Mouse (Mus musculus) kidney, adult 2 months (tissue): ENCODE measurements at regions not wholly inside any gene's neighbourhood (a gene's known extent, or its start where the extent isn't known, plus 50 kb on each side); places are given as distances from the start of the nearest gene placed in this dataset.

ENCODE experiments used
- DNase-seq: peaks from one replicate; pipeline ENCODE4 v3.0.0; 2021
- H3K27ac ChIP-seq: fragments of 200-500 bp; 2 replicates; pipeline ENCODE4 v1.5.1; 2012; ENCODE audit warnings: low read depth, low read length, control low read depth, inconsistent platforms; ENCODE audit not compliant: insufficient read depth
- H3K27me3 ChIP-seq: fragments of 200-500 bp; replicated peaks from 2 replicates; pipeline ENCODE4 v1.6.1; 2012; ENCODE audit warnings: mild to moderate bottlenecking, moderate library complexity, low read length, inconsistent platforms; ENCODE audit not compliant: control insufficient read depth, insufficient read depth
- H3K36me3 ChIP-seq: fragments of 200-500 bp; 2 replicates; pipeline ENCODE4 v1.6.1; 2012; ENCODE audit warnings: mild to moderate bottlenecking, moderate library complexity, low read length, inconsistent platforms; ENCODE audit not compliant: control insufficient read depth, insufficient read depth
- H3K4me1 ChIP-seq: fragments of 200-500 bp; 2 replicates; pipeline ENCODE4 v1.6.1; 2011; ENCODE audit warnings: low read length; ENCODE audit not compliant: control insufficient read depth, insufficient read depth
- H3K4me3 ChIP-seq: fragments of 200-500 bp; 2 replicates; pipeline ENCODE4 v1.5.1; 2011; ENCODE audit warnings: mild to moderate bottlenecking, low read depth, low read length, control low read depth; ENCODE audit not compliant: insufficient read depth
- CTCF ChIP-seq: fragments of 200-500 bp; conservative IDR thresholded peaks from 2 replicates; pipeline ENCODE4 v1.5.1; 2011; ENCODE audit warnings: low read depth, mild to moderate bottlenecking, control low read depth, low read length, moderate library complexity, mixed read lengths; ENCODE audit not compliant: insufficient read depth, insufficient read length
- POLR2A ChIP-seq: fragments of 200-500 bp; IDR thresholded peaks from one replicate; pipeline ENCODE4 v1.6.1; 2011; ENCODE audit warnings: low read depth, low read length, control low read depth
- WGBS: fragments of 180-500 bp; shearing (Covaris S2); methylation state at CpG from one replicate; pipeline ENCODE4 v1.1.7; 2018; 5-methylcytosine and 5-hydroxymethylcytosine counted together

DNA sequence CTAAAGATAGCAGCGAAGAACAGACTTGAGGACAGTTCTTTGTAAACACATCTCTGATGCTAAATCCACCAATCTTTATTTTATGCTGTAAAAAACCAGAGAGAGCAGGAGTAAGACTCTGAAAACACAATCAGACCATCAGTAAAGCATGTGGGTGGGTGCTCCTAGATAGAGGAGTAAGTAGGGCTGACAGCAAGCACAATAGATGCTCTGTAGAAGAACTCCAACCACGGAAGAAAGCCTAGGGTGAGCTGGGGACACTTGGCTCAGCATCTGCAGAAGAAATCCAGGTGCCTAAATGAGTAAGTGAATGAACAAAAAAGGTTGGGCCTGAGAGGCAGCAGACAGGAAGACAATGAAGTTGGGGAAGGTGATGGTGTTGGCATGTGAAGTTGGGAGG lies 88.3 kb upstream of the Plppr5 start:
- no peak for DNase-seq
- no peak overlapping the region for H3K4me3 ChIP-seq
- H3K27me3 ChIP-seq: no peaks in the 10 kb centered on the region
- TF ChIP-seq CTCF: no peak
- TF ChIP-seq POLR2A: no peak
- H3K36me3 ChIP-seq: no peaks in the 10 kb centered on the region
- H3K27ac ChIP-seq: no peak overlapping the region
- 77% methylated on average over 2 of the region's 2 CpGs for WGBS
- no peaks in the 10 kb centered on the region for H3K4me1 ChIP-seq

DNA sequence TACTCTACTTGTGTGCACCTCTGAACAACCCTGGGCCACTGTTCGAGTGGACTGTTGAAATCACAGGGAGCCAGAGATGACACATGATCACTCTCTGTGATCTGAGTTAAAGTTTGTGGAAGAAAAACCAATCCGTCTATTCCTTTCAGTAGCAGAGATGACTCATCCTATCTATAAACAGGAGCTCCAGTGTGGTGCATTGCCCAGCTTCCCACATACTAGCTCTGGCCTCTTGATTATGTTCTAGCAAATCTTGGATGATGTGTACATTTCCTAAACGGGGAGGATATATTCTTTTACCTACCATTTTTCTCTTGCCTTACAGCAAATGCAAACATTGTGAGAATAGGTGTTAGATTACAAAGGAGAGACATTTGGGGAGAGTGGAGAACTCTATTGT lies 94.5 kb upstream of the Plppr5 start:
- 51% methylated on average over 3 of the region's 3 CpGs for WGBS
- TF ChIP-seq POLR2A: no peak
- TF ChIP-seq CTCF: no peak

DNA sequence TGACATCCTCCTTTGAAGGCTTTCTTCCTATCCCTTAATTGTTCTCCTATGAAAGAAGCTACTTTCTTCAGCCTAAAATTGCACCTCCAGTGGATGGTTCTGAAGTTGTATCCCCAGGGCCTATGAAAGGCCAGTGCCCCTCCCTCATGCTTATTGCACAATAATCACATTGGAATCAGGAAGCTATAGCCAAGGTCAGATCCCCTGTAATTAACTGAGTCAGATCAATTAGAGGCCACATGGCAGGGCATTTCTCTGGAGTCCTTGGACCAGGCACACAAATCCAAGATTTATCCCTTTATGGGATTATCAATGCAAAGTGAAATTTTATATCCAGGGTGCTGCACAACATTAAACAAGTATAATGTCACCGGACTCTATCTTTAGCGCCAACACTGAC lies 98.8 kb upstream of the Plppr4 start:
- H3K27ac ChIP-seq: no peak overlapping the region
- TF ChIP-seq POLR2A: no peak
- no peak for TF ChIP-seq CTCF
- H3K27me3 ChIP-seq: no peaks in the 10 kb centered on the region
- H3K4me3 ChIP-seq: no peak overlapping the region
- 81% methylated on average over 2 of the region's 2 CpGs for WGBS
- no peaks in the 10 kb centered on the region for H3K4me1 ChIP-seq
- H3K36me3 ChIP-seq: no peaks in the 10 kb centered on the region
- DNase-seq: no peak

More for the DNA sequence above, 94.5 kb upstream of the Plppr5 start:
- no peak overlapping the region for H3K4me3 ChIP-seq
- H3K4me1 ChIP-seq: no peaks in the 10 kb centered on the region
- no peaks in the 10 kb centered on the region for H3K36me3 ChIP-seq
- H3K27ac ChIP-seq: no peak overlapping the region
- H3K27me3 ChIP-seq: no peaks in the 10 kb centered on the region
- no peak for DNase-seq

DNA sequence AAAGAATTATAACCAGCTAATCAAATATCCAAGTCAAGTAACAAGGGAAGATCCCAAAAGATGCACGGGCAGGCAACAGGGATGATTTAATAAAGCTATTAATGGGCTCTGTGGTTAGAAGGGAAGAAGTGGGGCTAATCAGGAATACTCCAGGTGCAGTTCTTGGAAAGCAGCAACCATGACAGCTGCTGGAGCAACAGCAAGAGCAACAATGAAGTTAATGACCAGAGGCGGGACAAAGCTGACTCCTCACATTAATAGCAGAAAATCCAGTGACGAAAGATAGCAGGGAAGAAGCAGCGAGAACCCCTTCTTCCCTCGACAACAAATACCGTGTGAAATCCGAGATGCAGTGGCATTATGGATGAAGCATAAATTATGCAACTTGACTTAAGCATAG lies 89.9 kb upstream of the Plppr4 start:
- H3K4me3 ChIP-seq: no peak overlapping the region
- whole genome bisulfite sequencing: 48% methylated on average over 7 of the region's 7 CpGs
- TF ChIP-seq CTCF (no peak), POLR2A (no peak)
- DNase-seq: no peak
- no peak overlapping the region for H3K27ac ChIP-seq
- no peaks in the 10 kb centered on the region for H3K4me1 ChIP-seq
- no peaks in the 10 kb centered on the region for H3K27me3 ChIP-seq
- no peaks in the 10 kb centered on the region for H3K36me3 ChIP-seq

DNA sequence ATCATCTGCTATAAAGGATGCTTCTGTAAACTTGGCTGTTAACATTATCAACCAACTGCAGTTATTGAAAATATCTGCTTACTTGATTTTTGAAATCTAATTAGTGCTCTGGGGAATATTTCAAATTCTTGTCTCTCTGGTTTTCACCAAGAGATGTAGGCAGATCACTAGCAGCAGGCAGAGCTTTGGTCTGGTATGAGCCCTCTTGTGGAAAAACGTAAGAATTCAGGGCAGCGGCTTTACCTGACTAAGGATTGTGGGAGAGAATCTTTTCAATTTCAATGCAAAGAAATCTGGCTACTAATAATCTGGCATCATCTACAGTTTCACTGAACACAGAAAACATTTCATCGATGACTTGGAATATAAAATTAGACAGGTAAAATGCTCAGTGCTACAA lies 81.2 kb upstream of the Plppr4 start:
- DNase-seq: no peak
- Histone ChIP-seq H3K4me1 (no peaks in the 10 kb centered on the region), H3K27ac (no peak overlapping the region), H3K4me3 (no peak overlapping the region), H3K36me3 (no peaks in the 10 kb centered on the region), H3K27me3 (no peaks in the 10 kb centered on the region)
- TF ChIP-seq POLR2A (no peak), CTCF (no peak)
- WGBS: 66% methylated on average over 3 of the region's 3 CpGs

DNA sequence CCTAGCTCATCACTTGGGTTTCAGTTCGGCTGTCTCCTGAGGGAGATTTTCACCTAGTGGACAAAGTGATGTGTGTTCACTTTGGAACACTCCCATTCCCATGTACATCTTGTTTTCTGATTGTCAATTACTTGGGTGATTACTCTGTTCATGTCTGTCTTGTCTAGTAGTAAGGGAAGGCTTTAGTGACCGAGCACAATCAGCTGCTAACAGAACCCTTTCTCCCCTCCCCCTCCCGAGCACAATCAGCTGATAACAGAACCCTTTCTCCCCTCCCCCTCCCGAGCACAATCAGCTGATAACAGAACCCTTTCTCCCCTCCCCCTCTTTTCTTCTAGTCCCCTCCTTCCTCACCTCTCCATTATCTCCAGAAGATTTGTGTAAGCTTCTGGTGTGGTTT lies 79.6 kb upstream of the Plppr4 start:
- Histone ChIP-seq H3K4me1 (no peaks in the 10 kb centered on the region), H3K4me3 (no peak overlapping the region), H3K36me3 (no peaks in the 10 kb centered on the region), H3K27me3 (no peaks in the 10 kb centered on the region), H3K27ac (no peak overlapping the region)
- TF ChIP-seq CTCF: no peak
- no peak for TF ChIP-seq POLR2A
- WGBS: 34% methylated on average over 4 of the region's 4 CpGs
- no peak for DNase-seq

DNA sequence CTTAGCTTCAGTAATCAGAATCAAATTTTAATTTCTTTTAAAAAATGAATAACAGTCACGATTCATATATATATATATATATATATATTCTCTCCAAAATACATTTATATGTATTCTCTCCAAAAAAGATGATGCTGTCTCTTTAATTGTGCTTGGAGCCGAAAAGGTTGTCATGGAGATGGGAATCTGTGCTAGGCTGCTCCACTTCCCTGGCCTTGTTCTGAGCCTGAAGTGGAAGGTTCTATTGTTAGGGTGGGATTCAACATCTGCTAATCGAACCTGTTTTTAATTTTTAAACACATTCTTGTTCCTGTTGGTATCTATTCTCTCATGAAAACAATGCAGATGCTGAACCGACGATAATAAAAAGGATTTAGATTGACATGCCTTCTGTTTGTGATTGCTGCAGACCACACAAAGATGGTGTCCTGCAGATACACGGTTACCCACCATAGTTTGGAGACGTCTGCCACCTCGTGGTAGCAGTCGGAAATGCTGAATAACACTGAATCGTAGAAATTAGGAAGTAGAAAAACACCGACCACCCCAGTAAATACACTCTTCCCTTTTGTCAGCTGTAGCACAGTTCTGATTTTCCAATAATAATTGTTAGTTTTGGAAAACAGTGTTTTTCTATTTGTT lies 77.9 kb upstream of the Plppr4 start:
- Histone ChIP-seq H3K27ac (no peak overlapping the region), H3K27me3 (no peaks in the 10 kb centered on the region), H3K4me3 (no peak overlapping the region), H3K4me1 (no peaks in the 10 kb centered on the region), H3K36me3 (no peaks in the 10 kb centered on the region)
- WGBS: 17% methylated on average over 11 of the region's 11 CpGs
- peak; percentile 55 for DNase-seq
- peak; percentile 87 for TF ChIP-seq CTCF
- no peak for TF ChIP-seq POLR2A
